Mouse (Mus musculus) kidney, embryonic 14.5 days (tissue): ENCODE results near the gene Rnf113a1. TPM values are rescaled to one million over a fixed set of nuclear protein-coding genes. Genes with fewer than 3 reads are reported as not detected.
"Not testable (repeated sequence)": the region's sequence is repeated elsewhere in the genome, so short reads cannot be mapped to it uniquely, and the experiment has no call there.

Experiments
- ATAC-seq: fragments of 200-750 bp; cut with Nextera tagmentation; 2 replicates; pipeline ENCODE4 v1.8.0; 2017; ENCODE audit warnings: moderate number of reproducible peaks, mild to moderate bottlenecking, moderate TSS enrichment, moderate library complexity; ENCODE audit not compliant: low FRiP score, low TSS enrichment
- H3K27ac ChIP-seq: fragments of 300-500 bp; sonication (generic); 2 replicates; pipeline ENCODE4 v1.5.1; 2014; ENCODE audit warnings: low read depth, mild to moderate bottlenecking, low read length, moderate library complexity, mixed read lengths
- H3K27me3 ChIP-seq: fragments of 300-500 bp; sonication (generic); 2 replicates; pipeline ENCODE4 v1.6.1; 2014; ENCODE audit warnings: mild to moderate bottlenecking, low read length; ENCODE audit not compliant: control insufficient read depth, insufficient read depth
- H3K36me3 ChIP-seq: fragments of 300-500 bp; sonication (generic); 2 replicates; pipeline ENCODE4 v1.6.1; 2014; ENCODE audit warnings: low read length, mixed read lengths; ENCODE audit not compliant: control insufficient read depth, insufficient read depth
- H3K4me1 ChIP-seq: fragments of 300-500 bp; sonication (generic); 2 replicates; pipeline ENCODE4 v1.6.1; 2014; ENCODE audit warnings: low read length, mixed read lengths; ENCODE audit not compliant: control insufficient read depth, insufficient read depth
- H3K4me2 ChIP-seq: fragments of 300-500 bp; sonication (generic); replicated peaks from 2 replicates; pipeline ENCODE4 v1.6.1; 2014; ENCODE audit warnings: low read depth, mild to moderate bottlenecking, low read length
- H3K4me3 ChIP-seq: fragments of 300-500 bp; sonication (generic); 2 replicates; pipeline ENCODE4 v1.5.1; 2014; ENCODE audit warnings: mild to moderate bottlenecking, low read length
- H3K9ac ChIP-seq: fragments of 300-500 bp; sonication (generic); 2 replicates; pipeline ENCODE4 v1.6.1; 2014; ENCODE audit warnings: low read depth, mild to moderate bottlenecking, low read length, moderate library complexity
- H3K9me3 ChIP-seq: fragments of 300-500 bp; sonication (generic); 2 replicates; pipeline ENCODE4 v1.6.1; 2016; ENCODE audit warnings: low read length; ENCODE audit not compliant: control insufficient read depth
- WGBS: fragments of 180-500 bp; shearing (Covaris S2); extraction: QIAGEN DNeasy Blood & Tissue Kit; methylation state at CpG from one replicate; pipeline ENCODE4 v1.1.7; 2014; 5-methylcytosine and 5-hydroxymethylcytosine counted together
- polyA plus RNA-seq: library from polyadenylated mRNA; unstranded; fragments of >200 nt; fragmentation: Nextera tagmentation; extraction: Ambion mirVana; gene quantifications from 2 replicates; pipeline ENCODE4 v1.2.1, GENCODE M21; 2014

Gene Rnf113a1
- polyA plus RNA-seq, 1 experiment from 2014 or later, result 8.5 TPM

GRCm38 (mm10) chrX:37184401-37184800 is 6.6 kb upstream of the Rnf113a1 start:
- not testable (repeated sequence) for H3K4me2 ChIP-seq, H3K27ac ChIP-seq, H3K4me1 ChIP-seq, ATAC-seq, H3K27me3 ChIP-seq, H3K36me3 ChIP-seq, H3K4me3 ChIP-seq, H3K9ac ChIP-seq, H3K9me3 ChIP-seq
- 74% methylated on average over 8 of the region's 8 CpGs for WGBS

DNA sequence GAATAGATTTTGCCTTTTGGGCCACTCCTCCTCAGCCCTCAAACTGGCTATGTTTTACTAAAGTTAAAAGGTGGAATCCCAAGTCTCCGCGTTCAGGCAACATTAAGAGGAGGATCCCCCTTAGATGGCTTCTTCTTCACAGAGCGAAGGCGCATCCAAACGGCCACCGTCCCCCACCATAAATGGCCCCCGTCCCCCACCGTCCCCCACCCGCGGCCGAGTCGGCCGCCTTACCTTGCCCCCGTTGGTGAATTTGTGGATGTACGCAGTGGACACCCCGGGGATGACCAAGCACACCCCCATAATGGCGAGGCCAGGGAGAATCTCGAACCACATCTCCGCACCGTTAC is 315 bp upstream of the Rnf113a1 start:
- Histone ChIP-seq H3K27ac (no peak overlapping the region), H3K27me3 (no peaks in the 10 kb centered on the region), H3K4me2 (peak overlapping the region; percentile 59), H3K36me3 (no peaks in the 10 kb centered on the region), H3K4me1 (no peaks in the 10 kb centered on the region), H3K9ac (peak overlapping the region; percentile 58), H3K9me3 (no peaks in the 10 kb centered on the region), H3K4me3 (peak overlapping the region; percentile 54)
- 31% methylated on average over 20 of the region's 20 CpGs for WGBS
- no peak; the same call in 1 of the 2 replicates for ATAC-seq

DNA sequence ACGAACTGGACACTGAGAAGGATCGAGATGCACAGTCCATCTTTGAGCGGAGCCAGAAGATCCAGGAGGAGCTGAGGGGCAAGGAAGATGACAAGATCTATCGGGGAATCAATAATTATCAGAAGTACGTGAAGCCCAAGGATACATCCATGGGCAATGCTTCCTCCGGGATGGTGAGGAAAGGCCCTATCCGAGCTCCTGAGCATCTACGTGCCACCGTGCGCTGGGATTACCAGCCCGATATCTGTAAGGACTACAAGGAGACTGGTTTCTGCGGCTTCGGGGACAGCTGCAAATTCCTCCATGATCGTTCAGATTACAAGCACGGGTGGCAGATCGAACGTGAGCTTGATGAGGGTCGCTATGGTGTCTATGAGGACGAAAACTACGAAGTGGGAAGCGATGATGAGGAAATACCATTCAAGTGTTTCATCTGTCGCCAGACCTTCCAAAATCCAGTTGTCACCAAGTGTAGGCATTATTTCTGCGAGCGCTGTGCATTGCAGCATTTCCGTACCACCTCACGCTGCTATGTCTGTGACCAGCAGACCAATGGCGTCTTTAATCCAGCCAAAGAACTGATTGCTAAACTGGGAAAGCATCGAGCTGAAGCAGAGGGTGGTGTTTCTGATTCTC is 817 bp downstream of the Rnf113a1 start:
- Histone ChIP-seq H3K36me3 (no peaks in the 10 kb centered on the region), H3K9ac (peak overlapping the region; percentile 58), H3K27me3 (no peaks in the 10 kb centered on the region), H3K4me1 (no peaks in the 10 kb centered on the region), H3K27ac (no peak overlapping the region), H3K4me2 (peak overlapping the region; percentile 59), H3K4me3 (peak overlapping the region; percentile 54), H3K9me3 (no peaks in the 10 kb centered on the region)
- ATAC-seq, result peak; percentile 22; the same call in 1 of the 2 replicates
- 40% methylated on average over 28 of the region's 28 CpGs for WGBS

DNA sequence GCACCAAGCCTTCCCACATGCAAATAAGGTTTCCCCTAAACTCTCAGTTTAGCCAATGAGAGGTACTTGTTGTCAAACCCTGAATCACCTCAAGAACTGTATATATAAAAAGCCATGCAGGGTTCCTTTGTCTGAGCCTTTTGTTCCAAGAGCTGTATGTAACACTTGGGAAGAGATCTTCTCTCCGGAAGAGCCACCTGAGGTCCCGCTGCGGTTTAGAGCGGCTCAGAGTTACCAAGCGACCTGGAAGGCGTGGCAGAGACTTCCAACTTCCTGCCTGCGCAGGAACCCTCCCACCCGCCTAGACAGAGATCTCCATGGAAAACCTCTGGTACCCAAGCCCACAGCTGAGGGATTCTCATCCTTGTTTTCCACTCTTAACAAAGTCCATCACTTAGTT is 7.6 kb downstream of the Rnf113a1 start:
- 66% methylated on average over 8 of the region's 8 CpGs for WGBS
- H3K9ac ChIP-seq, result no peak overlapping the region
- no peak for ATAC-seq
- no peaks in the 10 kb centered on the region for H3K4me1 ChIP-seq
- H3K27ac ChIP-seq, result no peak overlapping the region
- H3K9me3 ChIP-seq, result no peaks in the 10 kb centered on the region
- H3K36me3 ChIP-seq, result no peaks in the 10 kb centered on the region
- H3K27me3 ChIP-seq, result no peaks in the 10 kb centered on the region
- no peak overlapping the region for H3K4me3 ChIP-seq
- no peak overlapping the region for H3K4me2 ChIP-seq

DNA sequence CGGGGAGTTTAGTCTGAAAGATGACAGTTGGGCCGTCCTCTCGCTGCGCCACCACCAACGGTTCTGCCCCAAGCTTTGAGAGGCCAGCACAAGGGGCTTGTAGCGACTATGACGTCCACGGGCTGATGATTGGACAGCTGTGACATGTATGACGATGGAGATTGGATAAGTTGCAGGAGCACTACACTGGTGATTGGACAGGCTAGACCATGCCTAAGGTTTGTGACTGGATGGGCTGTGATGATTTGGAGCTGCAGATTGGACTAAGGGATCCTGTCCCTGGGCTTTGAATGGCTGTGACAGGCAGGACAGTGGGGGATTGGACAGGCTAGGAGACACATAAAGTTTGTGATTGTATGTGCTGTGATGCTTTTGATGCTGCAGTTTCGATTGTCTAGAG is 19.9 kb downstream of the Rnf113a1 start, which contains the start of gene Gm9:
TSS of gene Gm9 (minus strand) at position 101 of the 400 bp plus-strand sequence.
- whole genome bisulfite sequencing, result 86% methylated on average over 10 of the region's 10 CpGs
- ATAC-seq, result no peak

GRCm38 (mm10) chrX:37222158-37222557 is 31.1 kb downstream of the Rnf113a1 start, which contains the start of gene Rhox1:
Gene Rhox1, minus strand, starts transcription at chrX:37222258.
- H3K4me3 ChIP-seq, H3K4me1 ChIP-seq, H3K27ac ChIP-seq, H3K9me3 ChIP-seq, H3K27me3 ChIP-seq, ATAC-seq, H3K9ac ChIP-seq, H3K36me3 ChIP-seq, H3K4me2 ChIP-seq: not testable (repeated sequence)
- WGBS, result 74% methylated on average over 1 of the region's 1 CpGs

More for the DNA sequence above, 19.9 kb downstream of the Rnf113a1 start, which contains the start of gene Gm9:
- Histone ChIP-seq H3K27me3 (no peaks in the 10 kb centered on the region), H3K4me3 (no peak within 1 kb of the TSS), H3K4me1 (no peaks in the 10 kb centered on the region), H3K9me3 (no peaks in the 10 kb centered on the region), H3K9ac (no peak within 1 kb of the TSS), H3K36me3 (no peaks in the 10 kb centered on the region), H3K27ac (no peak within 1 kb of the TSS), H3K4me2 (no peak within 1 kb of the TSS)

Other genes with a start within 250 kb of the Rnf113a1 start
- 19.3 and 27.9 TPM in 2 replicates for gene Sept6, start 199.5 kb upstream of the Rnf113a1 start, polyA plus RNA-seq
- not detected in 2 replicates for gene Sowahd, start 142.4 kb upstream of the Rnf113a1 start, polyA plus RNA-seq
- 608 and 939 TPM in 2 replicates for gene Rpl39, start 105.8 kb upstream of the Rnf113a1 start, polyA plus RNA-seq
- 27.4 and 33.8 TPM in 2 replicates for gene Upf3b, start 80.9 kb upstream of the Rnf113a1 start, polyA plus RNA-seq
- gene Nkap, start 64.5 kb upstream of the Rnf113a1 start, polyA plus RNA-seq, result 21.1 and 21.5 TPM in 2 replicates
- 0.23 TPM in 1 of 2 replicates, not detected in the other for gene Akap14, start 22.4 kb upstream of the Rnf113a1 start, polyA plus RNA-seq
- 410 and 565 TPM in 2 replicates for gene Ndufa1, start 82 bp upstream of the Rnf113a1 start, polyA plus RNA-seq
- not detected in 2 replicates for gene Gm9, start 19.8 kb downstream of the Rnf113a1 start, polyA plus RNA-seq
- not detected in 2 replicates for gene Rhox1, start 31.0 kb downstream of the Rnf113a1 start, polyA plus RNA-seq
- gene Rhox2a, start 53.7 kb downstream of the Rnf113a1 start, polyA plus RNA-seq, result not detected in 2 replicates
- not detected in 2 replicates for gene Rhox3a, start 58.7 kb downstream of the Rnf113a1 start, polyA plus RNA-seq
- gene Rhox4a, start 74.1 kb downstream of the Rnf113a1 start, polyA plus RNA-seq, result not detected in 2 replicates
- not detected in 2 replicates for gene Rhox3a2, start 188.8 kb downstream of the Rnf113a1 start, polyA plus RNA-seq
- not detected in 2 replicates for gene Rhox4a2, start 199.6 kb downstream of the Rnf113a1 start, polyA plus RNA-seq
- not detected in 2 replicates for gene Rhox2b, start 220.8 kb downstream of the Rnf113a1 start, polyA plus RNA-seq
- not detected in 2 replicates for gene Rhox4b, start 241.2 kb downstream of the Rnf113a1 start, polyA plus RNA-seq